Mouse (Mus musculus) kidney, postnatal 25 days (tissue): ENCODE measurements around the gene Kif3b.

Experiments
- DNase-seq, 2 experiments: peaks; one replicate each; pipeline ENCODE4 v3.0.0; 2021; ENCODE audit warnings: mixed read lengths in 2 of 2

Gene Kif3b

GRCm38 (mm10) chr2:153346221-153347182 is 55.3 kb downstream of the Kif3b start:
- peak; percentile 78 to 90 for DNase-seq

- no peak for DNase-seq
Measured at GRCm38 (mm10) chr2:153347183-153347781, 56.1 kb downstream of the Kif3b start.

- no peak for DNase-seq
Measured at GRCm38 (mm10) chr2:153348100-153348831, 57.1 kb downstream of the Kif3b start.

GRCm38 (mm10) chr2:153350552-153351181 is 59.5 kb downstream of the Kif3b start:
- no peak for DNase-seq

- no peak for DNase-seq
Measured at GRCm38 (mm10) chr2:153354648-153355047, 63.4 kb downstream of the Kif3b start.

- no peak for DNase-seq
Measured at GRCm38 (mm10) chr2:153356784-153357183, 65.6 kb downstream of the Kif3b start.

- DNase-seq: no peak
Measured at GRCm38 (mm10) chr2:153361101-153361710, 70.0 kb downstream of the Kif3b start.

- DNase-seq: peak; percentile 21 to 70
Measured at GRCm38 (mm10) chr2:153364531-153364930, 73.3 kb downstream of the Kif3b start.

GRCm38 (mm10) chr2:153370871-153371270 is 79.7 kb downstream of the Kif3b start:
- DNase-seq: no peak

GRCm38 (mm10) chr2:153375380-153375779 is 84.2 kb downstream of the Kif3b start:
- DNase-seq: no peak

GRCm38 (mm10) chr2:153380479-153380878 is 89.3 kb downstream of the Kif3b start:
- no peak for DNase-seq
